Mouse (Mus musculus) Patski (cell line): ENCODE measurements around the gene Cacna1b. TPM values are rescaled to one million over a fixed set of nuclear protein-coding genes. Genes with fewer than 3 reads are reported as not detected.

Experiments
- ATAC-seq: fragments of 100-300 bp; one replicate; pipeline ENCODE4 v1.8.0; 2021
- CTCF ChIA-PET: fragments of 350-600 bp; sonication (Branson Sonifier 250); formaldehyde crosslinking; loops from one replicate; lab custom pipeline; 2022; ENCODE audit warnings: inconsistent platforms; lab: Charles Lee
- POLR2A ChIA-PET: fragments of 350-600 bp; sonication (Branson Sonifier 250); formaldehyde crosslinking; loops from one replicate; lab custom pipeline; 2022; ENCODE audit warnings: antibody characterized with exemption, inconsistent platforms; lab: Charles Lee
- DNase-seq: peaks from one replicate; pipeline ENCODE4 v3.0.0-alpha.2; 2011; ENCODE audit warnings: low read depth, low spot score
- H3K27me3 ChIP-seq: fragments of 371-371 bp; one replicate; pipeline ENCODE4 v1.5.1; 2021
- CTCF ChIP-seq: fragments of 100-300 bp; IDR thresholded peaks from one replicate; pipeline ENCODE4 v1.5.1; 2021
- in situ Hi-C: fragments of 300-500 bp; cut with MboI; formaldehyde crosslinking; loops from 3 replicates; pipeline ENCODE4 v1.11.1; 2018; ENCODE audit warnings: low pct_unique_long_range_greater_than_20kb, mixed read lengths
- polyA plus RNA-seq: library from polyadenylated mRNA; unstranded; gene quantifications from one replicate; pipeline ENCODE4 v1.2.3, GENCODE M21; 2021

Cacna1b gene
- polyA plus RNA-seq, 1 experiment from 2014 or later: 0.42 TPM

- ATAC-seq (no peak), DNase-seq (no peak)
- peak; percentile 36 for TF ChIP-seq CTCF
- ChIA-PET CTCF (interaction anchor here (1.2 to 1.5 kb wide), 4 partner anchors 15 to 200 kb away, joined by 3 to 6 read pairs (median 4); no protein-coding TSS in a partner anchor), POLR2A (no interaction called here)
- in situ Hi-C loops: no loop called here
- no peaks in the 10 kb centered on the region for H3K27me3 ChIP-seq
Measured at GRCm38 (mm10) chr2:24774832-24775231, 11.9 kb upstream of the Cacna1b start.

GRCm38 (mm10) chr2:24770861-24771260, 7.9 kb upstream of the Cacna1b start:
- in situ Hi-C loops: no loop called here

GRCm38 (mm10) chr2:24762446-24762960, 449 bp downstream of the Cacna1b start:
- peaks cover 44% of the 10 kb centered on the region for H3K27me3 ChIP-seq
- ChIA-PET POLR2A (no interaction called here), CTCF (no interaction called here)
- peak; percentile 53 for ATAC-seq
- in situ Hi-C loops: no loop called here
- DNase-seq: no peak
- no peak for TF ChIP-seq CTCF

More at GRCm38 (mm10) chr2:24770861-24771260, 7.9 kb upstream of the Cacna1b start:
- H3K27me3 ChIP-seq: peaks cover 7% of the 10 kb centered on the region
- ATAC-seq: no peak
- CTCF ChIA-PET: no interaction called here
- POLR2A ChIA-PET: no interaction called here
- no peak for DNase-seq
- no peak for TF ChIP-seq CTCF

DNA sequence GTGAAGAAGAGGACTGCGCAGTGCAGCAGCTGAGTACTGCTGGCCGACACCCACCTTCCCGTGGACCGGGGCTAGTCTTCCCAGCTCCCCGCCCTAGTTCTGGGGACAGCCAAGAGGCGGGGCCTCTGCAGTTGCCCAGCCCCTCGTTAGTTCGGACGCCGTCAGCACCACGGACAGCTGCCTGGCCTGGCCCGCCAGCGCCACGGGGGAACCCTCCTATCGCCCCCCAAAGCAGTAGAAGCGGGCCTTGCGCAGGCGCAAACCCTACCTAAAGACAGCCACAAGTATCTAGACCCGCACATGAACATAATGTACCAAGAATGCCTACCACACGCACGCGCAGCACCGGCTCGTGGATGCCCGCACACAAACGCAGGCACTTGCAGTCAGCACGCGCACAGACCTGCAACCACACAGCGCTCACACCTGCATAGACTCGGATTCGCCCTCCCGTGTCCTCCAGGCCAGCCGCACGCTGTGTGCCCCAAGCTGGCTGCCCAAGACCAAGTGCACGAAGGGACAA, 968 bp downstream of the Cacna1b start:
- H3K27me3 ChIP-seq: peaks cover 44% of the 10 kb centered on the region
- in situ Hi-C loops: no loop called here
- DNase-seq: no peak
- POLR2A ChIA-PET: no interaction called here
- CTCF ChIA-PET: no interaction called here
- TF ChIP-seq CTCF: no peak
- no peak for ATAC-seq

DNA sequence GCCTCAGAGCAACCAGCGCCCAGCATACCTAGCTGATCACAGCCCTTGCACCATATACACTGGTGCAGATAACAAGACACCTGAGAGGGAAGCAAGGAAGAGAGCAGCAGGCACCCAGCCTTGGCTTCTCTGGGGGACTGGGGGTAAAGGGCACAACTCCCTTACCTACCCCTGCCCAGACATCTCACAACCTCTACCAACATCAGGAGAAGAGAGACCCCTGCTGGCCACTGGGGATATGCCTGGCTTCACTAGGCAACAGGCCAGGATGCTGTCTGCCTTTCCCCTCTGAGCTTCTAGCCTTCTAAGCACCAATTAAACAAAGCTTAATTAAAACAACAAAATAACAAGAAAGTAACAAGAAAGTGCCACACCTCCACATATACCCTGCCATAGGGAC, 7.7 kb downstream of the Cacna1b start:
- CTCF ChIA-PET: interaction anchor here (0.6 to 1.7 kb wide), 8 partner anchors 11 to 251 kb away, joined by 3 to 10 read pairs (median 4); no protein-coding TSS in a partner anchor
- POLR2A ChIA-PET: no interaction called here
- ATAC-seq: no peak
- in situ Hi-C loops: loop anchor here (10.0 kb wide), 1 partner anchor 460 kb away; the partner anchor contains the start of gene Il1f10
- DNase-seq: no peak
- peaks cover 3% of the 10 kb centered on the region for H3K27me3 ChIP-seq
- TF ChIP-seq CTCF: peak; percentile 86

- POLR2A ChIA-PET: no interaction called here
- DNase-seq: no peak
- no peak for ATAC-seq
Measured at GRCm38 (mm10) chr2:24752599-24752998, 10.4 kb downstream of the Cacna1b start.

DNA sequence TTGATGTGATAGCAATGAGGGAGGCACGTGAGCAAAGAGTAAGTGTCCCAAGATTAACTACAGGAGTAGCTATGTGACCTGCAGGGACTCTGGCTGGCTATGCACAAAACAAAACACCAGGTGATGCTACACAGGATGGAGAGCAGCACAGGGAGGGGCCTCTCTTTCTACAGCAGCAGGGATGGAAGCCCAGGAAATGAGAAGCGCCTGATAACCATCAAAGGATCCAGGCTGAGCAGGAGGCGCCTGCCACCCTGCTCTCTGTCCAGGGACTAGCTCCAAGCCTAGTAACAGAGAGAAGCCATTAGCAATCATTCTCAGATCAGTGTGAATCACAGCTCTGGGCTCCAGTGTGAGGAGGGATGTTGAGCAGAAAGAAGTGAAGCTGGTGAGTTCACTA, 12.9 kb downstream of the Cacna1b start:
- no peaks in the 10 kb centered on the region for H3K27me3 ChIP-seq
- CTCF ChIA-PET: interaction anchor here (0.7 kb wide), 1 partner anchor 9 kb away, joined by 3 read pairs; no protein-coding TSS in a partner anchor
- no peak for ATAC-seq
- POLR2A ChIA-PET: no interaction called here
- in situ Hi-C loops: loop anchor here (5.0 to 10.0 kb wide), 3 partner anchors 178 to 455 kb away; partner anchors contain the start of gene Il1f10
- no peak for DNase-seq
- TF ChIP-seq CTCF: no peak

More at GRCm38 (mm10) chr2:24752599-24752998, 10.4 kb downstream of the Cacna1b start:
- no peak for TF ChIP-seq CTCF
- CTCF ChIA-PET: interaction anchor here (1.1 to 1.5 kb wide), 3 partner anchors 39 to 343 kb away, joined by 3 read pairs; no protein-coding TSS in a partner anchor
- H3K27me3 ChIP-seq: no peaks in the 10 kb centered on the region
- in situ Hi-C loops: loop anchor here (5.0 to 10.0 kb wide), 3 partner anchors 180 to 458 kb away; partner anchors contain the start of gene Il1f10

- ATAC-seq (no peak), DNase-seq (no peak)
- in situ Hi-C loops: no loop called here
- no peak for TF ChIP-seq CTCF
- ChIA-PET CTCF (interaction anchor here (1.1 kb wide), 1 partner anchor 15 kb away, joined by 3 read pairs; no protein-coding TSS in a partner anchor), POLR2A (no interaction called here)
- no peaks in the 10 kb centered on the region for H3K27me3 ChIP-seq
Measured at GRCm38 (mm10) chr2:24747878-24748277, 15.1 kb downstream of the Cacna1b start.

DNA sequence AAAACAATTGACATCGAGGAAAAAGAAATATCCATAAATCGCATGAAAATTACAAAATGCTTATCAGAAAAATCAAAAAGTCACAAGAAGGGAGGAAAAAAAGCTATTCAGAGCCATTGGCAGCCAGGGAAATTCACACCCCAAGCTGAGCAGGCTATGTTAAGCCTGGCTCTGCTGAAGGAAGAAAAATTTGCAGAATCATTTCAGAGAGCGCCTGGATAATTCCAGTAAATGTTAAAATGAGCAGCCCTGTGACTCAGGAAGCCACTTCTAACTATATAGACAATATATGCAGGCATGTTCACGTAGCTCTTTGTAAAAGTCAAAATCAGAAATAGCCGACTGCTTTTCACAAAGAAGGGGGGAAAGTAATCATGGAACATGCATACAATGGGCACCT, 23.3 kb downstream of the Cacna1b start:
- DNase-seq (no peak), ATAC-seq (no peak)
- in situ Hi-C loops: no loop called here
- ChIA-PET CTCF (no interaction called here), POLR2A (interaction anchor here (0.7 kb wide), 1 partner anchor 1659 kb away, joined by 5 read pairs; no protein-coding TSS in a partner anchor)
- no peak for TF ChIP-seq CTCF
- peaks cover 4% of the 10 kb centered on the region for H3K27me3 ChIP-seq

- peaks cover 4% of the 10 kb centered on the region for H3K27me3 ChIP-seq
- no peak for DNase-seq
- no peak for TF ChIP-seq CTCF
- CTCF ChIA-PET: interaction anchor here (1.1 to 1.5 kb wide), 2 partner anchors 15 to 23 kb away, joined by 3 read pairs; no protein-coding TSS in a partner anchor
- in situ Hi-C loops: no loop called here
- POLR2A ChIA-PET: no interaction called here
- ATAC-seq: no peak
Measured at GRCm38 (mm10) chr2:24733157-24733556, 29.8 kb downstream of the Cacna1b start.

DNA sequence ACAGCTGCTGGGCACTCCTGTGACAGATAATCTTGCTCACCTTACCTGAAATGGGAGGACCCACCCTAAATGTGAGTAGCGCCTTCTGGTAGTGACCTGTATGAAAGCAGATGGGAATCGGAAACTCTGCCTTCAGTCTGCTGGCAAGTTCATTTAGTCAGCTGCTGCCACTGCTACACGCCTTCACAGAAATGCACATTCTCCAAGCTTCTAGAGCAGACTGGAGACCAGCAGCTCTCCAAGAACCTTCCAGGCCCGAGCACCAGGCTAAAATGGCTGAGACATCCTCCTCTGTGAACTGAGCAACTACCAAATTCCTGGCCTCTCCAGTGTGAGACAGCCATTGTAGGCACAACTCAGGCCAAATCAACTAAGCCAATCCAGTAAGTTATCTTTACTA, 37.1 kb downstream of the Cacna1b start:
- ATAC-seq (no peak), DNase-seq (no peak)
- peaks cover 9% of the 10 kb centered on the region for H3K27me3 ChIP-seq
- ChIA-PET POLR2A (no interaction called here), CTCF (no interaction called here)
- in situ Hi-C loops: no loop called here
- TF ChIP-seq CTCF: no peak
